Mouse (Mus musculus) brain, embryonic 14.5 days (tissue): ENCODE measurements around the gene Gipr.

Experiments
- CTCF ChIP-seq: fragments of 200-500 bp; IDR thresholded peaks from 2 replicates; pipeline ENCODE4 v1.5.1; 2012; ENCODE audit warnings: inconsistent platforms, mild to moderate bottlenecking, moderate library complexity, borderline replicate concordance; ENCODE audit not compliant: insufficient read depth, insufficient read length; ENCODE audit errors: extremely low read depth
- POLR2A ChIP-seq: fragments of 200-500 bp; IDR thresholded peaks from 2 replicates; pipeline ENCODE4 v1.6.1; 2012; ENCODE audit warnings: mild to moderate bottlenecking, inconsistent platforms, borderline replicate concordance; ENCODE audit not compliant: poor library complexity, insufficient read depth, insufficient read length, severe bottlenecking; ENCODE audit errors: extremely low read depth

DNA sequence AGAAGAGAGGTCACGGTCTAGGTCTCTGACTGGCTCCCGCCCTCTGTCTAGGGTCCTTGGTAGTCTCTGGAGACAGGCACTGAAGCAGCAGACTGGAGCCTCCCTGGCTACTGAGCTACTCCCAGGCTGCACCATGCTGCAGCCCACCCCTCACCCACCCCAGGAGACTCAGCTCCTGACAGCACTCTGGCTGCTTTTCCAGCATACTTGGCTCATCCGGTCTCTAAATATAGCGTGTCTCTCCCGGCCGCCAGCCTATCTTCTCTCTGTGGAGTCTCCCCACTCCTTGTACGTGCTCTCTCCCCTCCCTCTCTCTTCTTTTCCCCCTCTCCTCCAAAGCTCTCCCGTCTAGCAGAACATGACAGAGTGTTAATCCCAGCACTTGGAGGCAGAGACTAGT is 4.2 kb upstream of the Gipr start:
- TF ChIP-seq POLR2A = no peak
- TF ChIP-seq CTCF = no peak
